Mouse (Mus musculus) MEL (cell line): ENCODE results near the gene Cwh43.

ENCODE experiments used
- E2F4 ChIP-seq: IDR thresholded peaks from 2 replicates; pipeline ENCODE4 v1.6.1; 2011; ENCODE audit warnings: low read depth, low read length, improper control_type of control experiment, borderline replicate concordance
- EP300 ChIP-seq, 2 experiments: IDR thresholded peaks; 2 replicates each; pipeline ENCODE4 v1.6.1; 2011; ENCODE audit warnings: improper control_type of control experiment in 2 of 2, low read length in 2 of 2, low read depth in 1 of 2, mild to moderate bottlenecking in 1 of 2
- ETS1 ChIP-seq: IDR thresholded peaks from 2 replicates; pipeline ENCODE4 v1.6.1; 2012; ENCODE audit warnings: low read depth, mild to moderate bottlenecking, inconsistent platforms, low read length, improper control_type of control experiment, moderate library complexity
- JUND ChIP-seq: IDR thresholded peaks from 2 replicates; pipeline ENCODE4 v1.6.1; 2011; ENCODE audit warnings: low read depth, mild to moderate bottlenecking, improper control_type of control experiment, low read length
- NRF1 ChIP-seq: IDR thresholded peaks from 2 replicates; pipeline ENCODE4 v1.6.1; 2014; ENCODE audit warnings: low read depth, mild to moderate bottlenecking, inconsistent platforms, low read length, improper control_type of control experiment, moderate library complexity; ENCODE audit not compliant: poor library complexity, insufficient read depth, severe bottlenecking
- POLR2A ChIP-seq, 2 experiments: IDR thresholded peaks; 2 replicates each; pipeline ENCODE4 v1.6.1; 2011 to 2012; ENCODE audit warnings: low read length in 2 of 2, mild to moderate bottlenecking in 2 of 2, control low read depth in 1 of 2, improper control_type of control experiment in 1 of 2, low read depth in 1 of 2, moderate library complexity in 1 of 2; ENCODE audit not compliant: control insufficient read depth in 1 of 2, insufficient read depth in 1 of 2, poor library complexity in 1 of 2
- TAL1 ChIP-seq: IDR thresholded peaks from 2 replicates; pipeline ENCODE4 v1.6.1; 2012; ENCODE audit warnings: mild to moderate bottlenecking, inconsistent platforms, low read length, moderate library complexity, mixed read lengths
- UBTF ChIP-seq: IDR thresholded peaks from 2 replicates; pipeline ENCODE4 v1.6.1; 2012; ENCODE audit warnings: low read depth, mild to moderate bottlenecking, inconsistent platforms, low read length, improper control_type of control experiment, moderate library complexity, borderline replicate concordance; ENCODE audit not compliant: insufficient read depth
- USF1 ChIP-seq: IDR thresholded peaks from 2 replicates; pipeline ENCODE4 v1.6.1; 2014; ENCODE audit warnings: low read depth, mild to moderate bottlenecking, inconsistent platforms, low read length, improper control_type of control experiment, moderate library complexity
- ZC3H11A ChIP-seq: IDR thresholded peaks from 2 replicates; pipeline ENCODE4 v1.6.1; 2012; ENCODE audit warnings: low read depth, mild to moderate bottlenecking, inconsistent platforms, low read length, improper control_type of control experiment
- ZMIZ1 ChIP-seq: IDR thresholded peaks from 2 replicates; pipeline ENCODE4 v1.6.1; 2012; ENCODE audit warnings: low read depth, mild to moderate bottlenecking, inconsistent platforms, low read length, improper control_type of control experiment, moderate library complexity

GRCm38 (mm10) chr5:73360240-73360639, 45.6 kb upstream of the Cwh43 start:
- TF ChIP-seq ZMIZ1 (no peak), POLR2A (IDR thresholded peaks at IDR 0.05; ENCODE audit: control insufficient read depth in 1 of 2, insufficient read depth in 1 of 2, low read depth in 1 of 2, low read length in 2 of 2, poor library complexity in 1 of 2) (no peak), EP300 (IDR thresholded peaks at IDR 0.05; ENCODE audit: low read depth in 1 of 2, low read length in 2 of 2) (no peak), TAL1 (no peak), NRF1 (no peak), JUND (no peak), USF1 (no peak), E2F4 (no peak), ETS1 (no peak), UBTF (no peak), ZC3H11A (no peak)
